Mouse (Mus musculus): ENCODE data around the gene Methig1.
"Not testable (repeated sequence)": the region's sequence is repeated elsewhere in the genome, so short reads cannot be mapped to it uniquely, and the experiment has no call there.

Methig1 gene

DNA sequence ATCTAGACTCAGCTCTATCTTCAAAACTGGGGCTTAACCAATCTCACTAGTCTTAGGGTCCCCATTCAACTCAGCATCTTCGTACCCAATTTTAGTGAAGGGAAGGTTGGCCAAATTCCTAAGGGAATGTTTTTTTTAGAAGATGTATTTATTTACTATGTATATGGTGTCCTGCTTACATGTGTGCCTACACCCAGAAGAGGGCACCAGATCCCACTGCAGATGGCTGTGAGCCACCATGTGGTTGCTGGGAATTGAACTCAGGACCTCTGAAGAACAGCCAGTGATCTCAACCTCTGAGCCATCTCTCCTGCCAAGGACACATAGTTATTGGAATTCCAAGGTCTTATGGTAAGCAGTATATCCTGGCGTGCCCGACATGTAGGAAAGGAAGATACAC, 42.6 kb downstream of the Methig1 start:
- no peak for DNase-seq (ENCODE audit: low read depth, low spot score)

DNA sequence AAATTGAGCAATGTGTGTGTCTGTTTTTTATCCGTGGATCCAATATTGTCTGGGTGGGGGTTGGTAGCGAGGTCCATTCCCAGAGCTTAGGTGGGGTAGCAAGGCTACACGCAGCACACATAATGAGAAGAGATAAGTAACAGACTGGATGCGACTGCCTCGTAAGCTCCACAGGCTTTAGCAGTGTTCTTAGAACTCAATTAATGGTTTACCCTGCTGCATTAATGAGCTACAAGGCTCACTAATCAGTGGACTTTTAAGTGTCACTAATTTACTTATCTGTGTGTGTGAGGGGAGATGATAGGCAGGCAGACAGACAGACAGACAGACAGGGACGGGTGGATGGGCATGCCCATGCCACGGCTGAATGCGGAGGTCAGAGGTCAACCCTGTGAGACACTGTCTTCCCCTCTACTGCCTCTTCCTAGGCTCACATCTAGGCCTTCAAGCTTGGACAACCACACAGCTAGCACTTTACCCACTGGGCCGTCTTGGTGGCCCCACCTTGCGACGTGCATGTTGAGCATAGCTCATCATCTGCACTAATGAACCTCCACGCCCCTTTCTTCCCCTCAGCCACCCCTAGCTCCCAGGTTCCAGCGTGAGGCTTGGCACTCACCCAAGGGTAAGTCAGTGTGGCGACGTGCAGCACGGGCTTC, 47.8 kb downstream of the Methig1 start:
- DNase-seq (ENCODE audit: low read depth, low spot score), result no peak

- DNase-seq (ENCODE audit: low read depth, low spot score), result no peak
Measured at GRCm38 (mm10) chr15:100401811-100402210, 48.9 kb downstream of the Methig1 start.

GRCm38 (mm10) chr15:100402347-100402746, 49.4 kb downstream of the Methig1 start:
- no peak for DNase-seq (ENCODE audit: low read depth, low spot score)

DNA sequence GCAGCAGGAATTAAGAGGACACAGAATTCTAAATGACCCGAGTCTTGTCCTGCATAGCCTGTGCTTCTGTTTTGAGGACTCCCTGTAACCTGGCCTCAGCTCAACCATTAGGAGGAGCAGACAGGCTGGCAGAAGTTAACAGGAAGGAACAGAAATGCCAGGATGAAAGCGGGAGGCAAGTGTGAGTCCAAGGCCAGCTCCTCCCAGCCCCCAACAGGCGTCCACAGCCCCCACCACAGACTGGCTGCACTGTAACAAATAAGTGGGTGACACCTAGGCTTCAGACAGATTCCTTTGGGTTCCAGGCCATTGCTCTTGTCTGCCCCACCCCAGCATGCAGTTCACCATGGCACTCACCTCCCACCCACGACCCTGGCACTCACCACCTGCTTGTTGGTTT, 49.8 kb downstream of the Methig1 start:
- DNase-seq (ENCODE audit: low read depth, low spot score), result no peak

DNA sequence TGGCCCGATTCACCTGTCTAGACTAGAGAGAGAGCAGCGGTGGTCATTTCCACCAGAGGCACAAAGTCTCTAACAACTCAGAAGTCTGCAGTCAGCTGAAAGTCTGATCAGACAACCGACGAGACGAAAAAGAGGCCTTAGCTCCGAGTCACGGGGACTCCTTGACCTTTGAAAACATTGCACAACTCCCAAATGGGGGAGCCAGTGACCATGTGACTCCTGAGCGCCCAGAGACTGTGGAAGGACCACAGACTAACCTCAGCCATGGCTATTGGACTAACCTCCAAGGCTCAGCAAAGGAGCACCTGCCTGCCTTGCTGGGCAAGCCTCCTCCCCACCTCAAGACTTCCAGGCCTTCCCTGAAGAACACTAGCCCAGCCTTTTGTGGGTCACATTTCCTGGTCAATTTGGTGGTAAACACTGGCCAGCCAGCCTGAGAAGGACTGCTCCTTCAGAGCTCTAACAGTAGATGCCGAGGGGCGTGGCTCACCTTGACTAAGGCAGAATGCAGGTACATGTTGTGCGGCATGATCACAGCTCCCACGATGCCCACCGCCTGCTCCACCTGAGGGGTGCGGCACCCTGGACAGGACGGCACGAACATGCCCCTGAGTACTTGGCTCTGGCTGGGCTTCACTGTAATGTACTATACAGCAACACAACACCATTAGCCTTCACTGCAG, 50.5 kb downstream of the Methig1 start:
- DNase-seq (ENCODE audit: low read depth, low spot score), result no peak

DNA sequence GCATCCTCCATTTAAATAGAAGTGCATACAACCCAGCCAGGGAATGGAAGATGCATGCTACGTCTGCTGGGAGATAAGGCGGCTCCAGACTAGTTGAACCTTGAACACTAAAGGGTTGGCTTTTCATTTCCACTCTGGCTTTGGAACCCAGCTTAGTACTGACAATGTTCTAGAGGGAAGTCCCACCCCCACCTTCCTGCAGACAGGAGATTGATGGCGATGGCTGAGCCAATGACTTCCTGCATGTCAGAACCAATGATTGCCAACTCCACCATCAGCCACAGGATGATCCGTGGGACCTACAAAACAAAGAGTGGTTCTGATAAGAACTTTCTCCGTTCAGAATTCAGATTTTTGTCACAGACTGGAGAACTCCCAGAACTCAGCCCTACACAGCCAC, 53.1 kb downstream of the Methig1 start:
- no peak for DNase-seq (ENCODE audit: low read depth, low spot score)

DNA sequence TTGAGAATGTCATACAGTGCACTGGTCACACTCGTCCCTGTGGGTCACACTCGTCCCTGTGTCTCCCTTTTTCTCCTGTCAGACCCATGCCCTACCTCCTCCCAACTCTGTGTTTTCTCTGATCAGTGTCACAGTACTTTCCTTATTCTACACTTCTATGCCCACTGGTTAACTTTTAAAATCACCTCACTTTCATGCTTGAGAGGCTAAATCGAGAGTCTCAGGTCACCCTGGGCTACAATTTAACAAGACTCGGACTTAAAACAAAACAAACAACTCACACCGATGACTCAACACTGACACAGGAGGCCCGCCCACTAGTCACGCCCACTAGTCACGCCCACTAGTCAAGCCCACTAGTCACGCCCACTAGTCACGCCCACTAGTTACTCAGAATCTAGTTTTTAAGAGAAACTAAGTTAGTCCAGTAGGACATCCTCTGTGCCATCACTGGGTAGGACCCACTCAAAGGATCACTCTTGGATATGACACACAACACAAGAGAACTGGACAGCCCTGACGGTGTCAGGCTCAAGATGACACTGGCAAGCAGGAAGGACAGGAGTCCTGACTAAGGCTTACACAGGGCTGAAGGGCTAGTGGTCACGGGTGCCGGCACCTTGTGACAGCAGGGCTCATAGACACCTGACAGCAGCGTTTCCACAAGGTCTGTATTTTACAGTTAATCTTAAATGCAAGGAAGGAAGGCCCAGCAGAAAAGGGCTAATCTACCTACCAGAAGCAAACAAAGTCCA, 58.1 kb downstream of the Methig1 start:
- no peak for DNase-seq (ENCODE audit: low read depth, low spot score)

DNA sequence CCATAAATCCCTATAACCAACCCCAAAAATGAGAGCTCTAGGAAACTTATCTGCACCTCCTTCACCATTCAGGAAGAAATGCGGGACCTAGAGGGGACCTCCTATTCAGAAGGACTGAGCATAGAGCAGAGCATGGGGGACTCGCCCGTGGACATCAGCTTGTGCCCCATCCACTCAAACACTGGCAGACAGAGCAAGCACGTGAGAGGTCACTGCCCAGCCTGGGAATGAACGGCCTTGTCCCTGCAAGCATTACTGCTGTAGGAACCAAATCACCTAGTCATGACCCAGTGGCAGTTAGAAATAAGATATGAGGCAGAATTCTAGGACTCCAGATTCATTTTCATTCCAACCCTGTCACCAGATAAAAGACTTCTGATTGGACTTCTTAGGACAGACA, 58.8 kb downstream of the Methig1 start:
- DNase-seq (ENCODE audit: low read depth, low spot score), result no peak

DNA sequence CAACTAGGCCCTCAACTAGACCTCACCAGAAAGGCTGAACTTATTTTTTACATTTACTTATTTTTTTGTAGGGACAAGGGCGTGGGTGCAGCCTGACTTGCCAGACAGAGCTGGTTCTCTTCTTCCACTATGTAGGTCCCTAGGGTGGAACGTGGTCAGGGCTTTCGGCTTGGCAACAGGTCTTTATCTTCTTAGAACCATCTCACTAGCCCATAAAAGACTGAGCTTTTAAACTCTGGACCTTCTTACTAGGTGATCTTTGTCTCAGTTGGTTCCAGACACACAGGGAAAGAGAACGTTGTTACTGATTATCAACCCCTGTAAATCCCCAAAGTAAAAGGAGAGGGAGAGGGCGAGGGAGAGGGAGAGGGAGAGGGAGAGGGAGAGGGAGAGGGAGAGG, 60.4 kb downstream of the Methig1 start:
- no peak for DNase-seq (ENCODE audit: low read depth, low spot score)

- DNase-seq (ENCODE audit: low read depth, low spot score), result no peak
Measured at GRCm38 (mm10) chr15:100414011-100414410, 61.1 kb downstream of the Methig1 start.

- DNase-seq (ENCODE audit: low read depth, low spot score), result no peak
Measured at GRCm38 (mm10) chr15:100414942-100415341, 62.0 kb downstream of the Methig1 start.

- no peak for DNase-seq (ENCODE audit: low read depth, low spot score)
Measured at GRCm38 (mm10) chr15:100415684-100416083, 62.7 kb downstream of the Methig1 start.

- no peak for DNase-seq (ENCODE audit: low read depth, low spot score)
Measured at GRCm38 (mm10) chr15:100417854-100418450, 65.0 kb downstream of the Methig1 start.

GRCm38 (mm10) chr15:100419311-100419710, 66.4 kb downstream of the Methig1 start:
- DNase-seq (ENCODE audit: low read depth, low spot score), result no peak

- no peak for DNase-seq (ENCODE audit: low read depth, low spot score)
Measured at GRCm38 (mm10) chr15:100419901-100420745, 67.2 kb downstream of the Methig1 start.

- DNase-seq (ENCODE audit: low read depth, low spot score), result no peak
Measured at GRCm38 (mm10) chr15:100421059-100421757, 68.3 kb downstream of the Methig1 start.

- not testable (repeated sequence) for DNase-seq (ENCODE audit: low read depth, low spot score)
Measured at GRCm38 (mm10) chr15:100421758-100422197, 68.8 kb downstream of the Methig1 start, which contains the start of gene Gm5475. Gm5475 (plus strand) TSS chr15:100422147.

- no peak for DNase-seq (ENCODE audit: low read depth, low spot score)
Measured at GRCm38 (mm10) chr15:100422476-100422875, 69.5 kb downstream of the Methig1 start.

All from telencephalon, adult 2 months (tissue).